Mouse (Mus musculus): Measurements from ENCODE around the gene Acap1.
A peak's percentile ranks its signal among the peaks of the same experiment; 100 is the strongest.
"Not testable (repeated sequence)": the region's sequence is repeated elsewhere in the genome, so short reads cannot be mapped to it uniquely, and the experiment has no call there.

The Acap1 gene

DNA sequence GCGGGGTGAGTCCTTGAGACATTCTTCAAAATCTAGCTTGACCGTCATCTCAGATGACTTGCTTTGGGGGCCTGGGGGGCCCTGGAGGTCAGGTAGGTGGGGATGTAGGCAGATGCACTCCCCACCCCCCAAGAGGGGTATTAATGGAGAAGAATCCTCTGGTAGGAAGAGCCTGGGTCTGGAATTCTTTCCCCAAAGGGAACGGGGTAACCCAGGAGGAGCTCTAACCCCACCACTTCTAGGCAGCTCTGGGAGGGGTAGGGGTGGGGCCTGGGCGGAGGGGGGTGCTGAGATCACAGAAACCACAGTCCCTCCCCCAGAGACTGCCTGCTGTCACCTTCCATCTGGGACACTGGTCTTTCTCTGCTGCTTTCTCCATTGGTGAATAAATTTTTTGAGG lies at the start of gene Acap1:
Gene Acap1, minus strand, starts transcription at position 249 of the 400 bp plus-strand sequence.
- peak; percentile 78 for DNase-seq (ENCODE audit: low read depth)

DNA sequence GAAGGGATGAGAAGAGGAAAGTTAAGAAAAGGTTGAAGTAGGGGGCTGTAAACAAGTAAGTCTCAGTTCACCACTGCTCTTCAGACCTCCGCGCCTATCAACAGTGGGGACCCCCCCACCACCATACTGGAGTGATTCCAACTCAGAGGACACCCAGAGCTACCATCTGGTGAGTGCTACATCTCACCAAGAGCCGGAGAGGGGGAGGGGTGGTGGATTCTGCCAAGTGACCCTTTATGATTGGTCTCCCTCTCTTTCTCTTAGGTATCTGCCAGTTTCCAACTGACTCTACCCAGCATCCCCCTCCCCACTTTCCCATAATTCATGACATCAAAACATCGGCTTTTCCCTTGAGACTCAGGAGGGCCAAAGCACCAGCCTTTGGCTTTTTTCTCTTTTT lies 45.6 kb upstream of the Acap1 start:
- DNase-seq (ENCODE audit: low read depth) = no peak

DNA sequence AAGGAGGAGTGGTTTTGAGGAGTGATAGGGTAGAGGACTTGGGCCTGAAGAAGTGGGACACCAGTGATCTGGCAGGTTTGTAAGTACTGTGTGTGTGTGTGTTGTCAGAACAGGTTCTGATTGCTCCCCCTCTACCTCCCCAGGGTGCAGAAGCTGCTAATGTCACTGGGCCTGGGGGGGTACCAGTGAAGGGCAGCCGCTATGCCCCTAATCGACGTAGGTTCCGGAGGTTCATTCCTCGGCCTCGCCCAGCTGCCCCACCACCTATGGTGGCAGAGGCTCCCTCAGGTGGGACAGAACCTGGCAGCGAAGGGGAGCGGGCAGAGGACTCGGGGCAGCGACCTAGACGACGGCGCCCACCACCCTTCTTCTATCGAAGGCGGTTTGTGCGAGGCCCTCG lies 44.4 kb upstream of the Acap1 start:
- no peak for DNase-seq (ENCODE audit: low read depth)

DNA sequence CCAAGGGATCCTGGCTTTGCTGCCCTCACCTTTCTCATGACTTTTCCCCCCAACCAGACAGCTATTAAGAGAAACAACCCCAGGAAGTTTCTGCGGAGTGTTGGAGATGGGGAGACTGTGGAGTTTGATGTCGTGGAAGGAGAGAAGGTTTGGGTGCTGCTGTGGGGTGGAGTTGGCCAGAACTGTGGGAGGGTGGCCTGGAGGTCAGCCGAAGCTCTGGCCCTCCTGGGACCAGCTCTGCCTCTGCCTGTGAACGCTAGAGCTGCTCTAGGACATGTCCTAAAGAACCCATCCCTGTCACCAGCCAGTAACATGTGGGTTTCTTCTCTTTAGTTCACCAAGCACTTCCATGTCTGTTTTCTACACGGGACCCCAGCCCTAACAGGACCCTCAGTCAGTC lies 43.8 kb upstream of the Acap1 start:
- no peak for DNase-seq (ENCODE audit: low read depth)

DNA sequence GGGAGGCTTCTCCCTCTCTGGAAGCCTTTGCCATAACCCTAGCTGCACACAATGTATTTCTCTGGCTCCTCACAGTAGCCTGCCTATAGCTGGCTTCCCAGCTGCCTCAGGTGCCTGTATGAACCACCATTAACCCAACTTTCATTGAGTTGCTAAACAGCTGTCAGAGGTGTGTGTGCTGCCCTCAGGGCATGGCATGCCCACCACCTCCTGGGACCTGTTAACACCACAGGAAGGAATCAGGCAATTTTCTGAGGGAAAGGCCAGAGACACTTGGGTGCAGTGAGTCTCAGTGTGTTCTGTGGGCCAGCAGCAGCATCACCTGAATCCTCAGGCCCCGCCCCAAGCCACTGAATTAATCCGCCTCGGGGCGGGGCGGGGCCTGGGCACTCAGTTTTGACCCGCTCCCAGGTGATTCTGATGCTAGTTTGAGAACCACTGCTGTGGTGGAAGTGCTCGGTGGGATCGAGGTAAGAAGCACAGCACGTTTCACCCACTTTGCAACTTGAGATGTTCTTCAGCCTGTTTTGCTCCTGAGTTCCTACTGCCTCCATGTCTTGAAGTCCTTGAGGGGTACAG lies 43.2 kb upstream of the Acap1 start:
- no peak for DNase-seq (ENCODE audit: low read depth)

DNA sequence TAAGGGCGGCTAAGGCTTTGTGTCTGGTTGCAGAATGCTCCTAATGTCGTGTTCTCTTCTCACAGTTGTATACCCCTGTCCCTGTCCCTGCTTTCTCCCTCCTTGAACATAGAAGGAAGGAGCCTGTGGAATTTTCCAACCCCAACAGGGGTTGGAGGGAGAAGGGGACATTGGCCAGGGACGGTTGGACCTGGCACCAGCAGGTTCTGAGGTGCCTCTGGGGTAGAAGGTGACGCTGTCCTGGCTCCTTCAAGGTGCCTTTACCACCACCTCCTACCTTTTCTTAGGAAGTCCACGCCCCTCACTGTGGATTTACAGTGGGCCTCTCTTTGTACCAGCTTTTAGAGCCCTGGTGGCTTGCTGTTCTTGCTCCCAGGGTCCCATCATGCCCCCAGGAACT lies 42.5 kb upstream of the Acap1 start:
- DNase-seq (ENCODE audit: low read depth) = no peak

DNA sequence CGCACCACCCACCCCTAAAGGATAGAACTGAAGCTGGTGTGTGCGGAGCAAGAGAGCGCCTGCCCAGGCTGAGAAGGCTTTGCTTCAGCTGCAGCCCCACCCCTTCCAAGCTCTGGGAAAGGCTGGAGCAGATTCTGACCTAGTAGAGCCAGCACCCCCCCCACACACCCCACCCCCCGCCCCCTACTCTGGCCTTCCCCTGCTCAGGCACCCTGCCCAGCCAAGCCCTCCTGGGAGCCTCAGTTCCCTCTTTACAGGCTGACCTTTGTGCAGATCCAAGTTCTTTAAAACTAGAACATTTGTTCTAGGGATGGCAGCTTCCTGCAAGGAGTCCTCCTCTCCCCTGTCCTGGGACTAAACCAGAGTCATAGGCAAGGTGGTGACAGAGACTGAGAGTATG lies 42.0 kb upstream of the Acap1 start:
- no peak for DNase-seq (ENCODE audit: low read depth)

DNA sequence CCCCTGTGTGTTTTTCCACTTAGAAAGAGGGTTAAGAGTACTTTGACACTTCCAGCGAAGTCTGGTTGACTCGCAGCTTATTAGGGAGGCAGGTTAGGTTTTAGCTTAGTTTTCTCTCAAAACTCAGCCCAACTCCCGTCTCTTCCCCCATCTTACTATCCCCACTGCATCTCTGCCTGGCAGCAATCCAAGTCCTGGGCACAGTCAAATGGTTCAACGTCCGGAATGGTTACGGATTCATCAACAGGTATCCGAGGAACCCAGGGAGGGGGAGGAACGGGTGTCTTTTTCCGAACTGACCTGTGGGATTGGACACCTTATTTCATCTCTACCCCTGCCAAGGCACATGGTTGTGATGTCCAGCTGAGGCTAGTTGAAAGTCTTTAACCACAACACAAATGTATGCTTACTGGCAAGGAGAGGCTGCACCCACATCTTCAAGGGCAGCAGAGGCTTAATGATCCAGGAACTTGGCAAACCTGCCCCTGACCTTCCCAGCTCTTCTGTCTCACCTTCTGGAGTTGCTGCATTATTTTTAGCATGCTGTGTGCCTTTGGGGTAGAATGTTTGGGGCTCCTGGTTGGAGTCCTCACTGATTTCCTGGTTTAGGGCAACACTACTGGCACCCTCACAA lies 41.5 kb upstream of the Acap1 start:
- DNase-seq (ENCODE audit: low read depth) = no peak

DNA sequence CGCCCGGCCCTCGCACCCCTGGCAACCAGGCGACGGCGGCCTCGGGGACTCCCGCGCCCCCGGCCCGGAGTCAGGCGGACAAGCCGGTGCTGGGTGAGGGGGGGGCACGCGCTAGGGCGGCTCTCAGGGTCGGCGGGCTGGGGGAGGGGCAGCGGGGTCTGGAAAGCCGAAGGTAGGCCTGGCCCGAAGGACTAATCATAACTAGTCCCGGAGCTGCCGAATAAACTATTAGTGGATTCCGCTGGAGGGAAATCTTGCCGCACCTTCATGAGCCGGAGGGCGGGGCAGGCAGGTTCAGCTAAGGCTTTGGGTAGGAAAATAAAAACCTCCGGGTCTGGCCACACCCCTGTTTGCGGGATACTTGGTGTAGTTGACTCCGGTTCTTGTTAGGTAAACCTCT lies 40.8 kb upstream of the Acap1 start:
- DNase-seq (ENCODE audit: low read depth) = peak; percentile 60

DNA sequence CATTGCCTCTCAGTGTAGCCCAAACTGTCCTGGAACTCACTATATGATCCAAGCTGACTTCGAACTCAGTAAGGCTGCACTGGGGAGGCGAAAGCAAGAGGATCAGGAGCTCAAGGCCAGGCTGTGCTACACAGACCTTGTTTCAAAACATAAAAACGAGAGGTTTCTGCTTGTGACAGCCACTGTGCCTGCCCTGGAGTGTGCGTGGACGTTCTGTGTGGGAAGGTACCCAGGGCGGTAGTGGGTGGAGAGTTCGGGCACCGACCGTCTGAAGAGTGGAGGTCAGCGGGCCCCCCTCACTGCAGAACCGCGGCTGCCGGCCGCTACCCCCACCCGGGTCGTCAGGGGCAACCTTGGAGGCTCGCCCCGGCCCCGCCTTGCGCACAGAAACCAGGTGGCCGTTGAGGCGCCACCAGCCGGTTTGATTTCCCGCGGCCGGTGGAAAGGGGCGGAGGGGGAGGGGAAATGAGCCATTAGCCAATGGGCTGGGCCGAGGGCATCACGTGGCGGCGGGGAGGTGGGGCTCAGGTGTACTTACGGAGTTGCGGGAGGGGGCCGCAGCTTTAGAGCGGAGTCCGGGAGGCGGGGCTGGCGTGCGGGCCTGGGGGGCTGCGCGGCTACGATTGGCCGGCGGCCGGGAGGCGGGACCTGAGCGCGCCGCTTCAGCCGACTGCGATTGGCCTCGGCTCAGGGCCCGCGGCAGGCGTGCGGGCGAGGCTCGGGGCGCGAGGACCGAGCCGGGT lies 40.0 kb upstream of the Acap1 start, which contains the start of gene Ybx2:
Gene Ybx2, plus strand, starts transcription at position 660 of the 743 bp plus-strand sequence.
- DNase-seq (ENCODE audit: low read depth) = peak; percentile 84

DNA sequence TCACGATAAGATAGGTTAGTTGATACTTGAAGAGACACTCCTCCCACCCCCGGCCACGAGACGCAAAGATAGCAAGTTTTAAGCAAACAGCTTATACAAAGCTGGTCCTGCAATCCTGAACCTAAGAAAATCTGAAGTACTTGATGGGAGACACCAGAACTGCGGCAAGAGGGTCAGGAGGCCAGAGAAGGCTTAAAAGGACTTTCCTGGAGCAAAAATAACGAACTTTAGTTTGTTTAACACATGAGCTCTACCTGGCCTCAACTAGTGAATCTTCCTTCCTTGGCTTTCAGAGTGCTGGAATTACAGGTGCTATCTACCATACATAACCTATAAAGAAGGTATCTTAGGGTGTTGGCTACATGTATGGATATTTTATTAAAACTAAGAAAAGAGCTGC lies 39.3 kb upstream of the Acap1 start:
- DNase-seq (ENCODE audit: low read depth) = no peak

DNA sequence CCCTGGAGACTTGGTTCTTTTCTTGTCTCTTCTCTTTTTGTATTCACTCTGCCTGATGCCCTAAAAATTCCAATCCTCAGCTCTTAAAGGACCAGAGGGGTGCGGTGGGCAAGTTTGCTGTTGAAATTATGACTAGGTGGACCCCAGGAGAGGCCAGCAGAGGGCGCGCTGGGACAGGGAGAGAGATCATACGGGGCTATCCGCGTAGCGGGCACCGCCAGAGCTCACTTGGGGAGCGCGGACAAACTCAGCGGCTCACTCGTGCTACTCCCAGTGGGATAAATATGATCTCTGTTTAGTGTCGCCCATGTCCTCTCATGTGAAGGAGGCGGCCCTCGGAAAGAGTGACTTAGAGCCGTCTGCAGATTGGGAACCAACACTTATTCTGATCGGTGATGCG lies 38.8 kb upstream of the Acap1 start:
- DNase-seq (ENCODE audit: low read depth) = peak; percentile 93

DNA sequence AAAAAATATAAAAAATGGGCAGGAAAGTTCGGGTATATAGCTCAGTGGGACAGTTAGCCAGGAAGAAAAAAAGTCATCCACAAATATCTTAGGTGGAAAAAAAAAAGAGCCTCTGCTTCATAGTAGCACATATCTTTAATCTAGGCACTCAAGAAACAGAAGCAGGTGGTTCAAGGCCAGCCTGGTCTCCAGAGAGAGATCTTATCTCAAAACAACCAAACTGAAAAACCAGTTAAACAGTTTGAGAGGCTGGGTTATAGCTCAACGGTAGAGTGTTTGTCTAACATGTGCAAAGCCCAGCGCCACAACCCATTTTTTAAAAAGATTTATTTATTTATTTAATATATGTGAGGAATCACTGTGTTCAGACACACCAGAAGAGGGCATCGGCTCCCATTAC lies 37.7 kb upstream of the Acap1 start:
- DNase-seq (ENCODE audit: low read depth) = no peak

DNA sequence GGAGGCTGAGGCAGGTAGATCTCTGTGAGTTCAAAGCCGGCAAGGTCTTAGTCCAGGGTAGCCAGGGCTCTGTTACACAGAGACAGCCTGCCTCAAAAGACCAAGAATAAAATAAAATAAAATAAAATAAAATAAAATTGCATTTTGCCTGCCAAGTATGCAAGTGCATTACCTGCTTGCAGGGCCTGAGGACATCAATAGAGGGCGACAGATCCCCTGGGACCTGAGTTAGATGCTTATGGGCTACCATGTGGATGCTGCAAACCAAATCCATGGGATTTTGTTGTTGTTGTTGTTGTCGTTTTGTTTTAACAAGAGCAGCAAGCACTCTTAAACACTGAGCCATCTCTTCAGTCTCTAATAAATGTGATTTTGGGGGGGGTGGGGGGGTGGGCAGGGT lies 36.9 kb upstream of the Acap1 start:
- no peak for DNase-seq (ENCODE audit: low read depth)

DNA sequence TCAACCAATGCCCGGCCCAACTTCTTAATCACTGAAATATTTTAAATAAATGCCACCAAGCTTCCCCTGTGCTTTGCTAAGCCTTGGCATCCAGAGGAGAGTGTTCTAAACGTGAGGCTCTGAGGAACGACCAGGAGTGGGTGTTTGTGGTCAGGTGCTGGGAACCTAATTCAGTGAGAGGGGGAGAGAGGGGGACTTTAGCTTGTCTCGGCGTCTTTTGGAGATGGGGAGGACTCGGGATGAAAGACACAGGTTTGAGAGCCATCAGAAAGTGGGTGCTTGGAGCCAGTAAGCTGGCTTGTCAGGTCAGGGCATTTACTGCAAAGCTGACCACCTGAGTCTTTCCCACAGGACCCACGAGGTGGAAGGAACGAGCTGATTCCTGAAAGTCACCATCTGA lies 36.4 kb upstream of the Acap1 start:
- DNase-seq (ENCODE audit: low read depth) = no peak

DNA sequence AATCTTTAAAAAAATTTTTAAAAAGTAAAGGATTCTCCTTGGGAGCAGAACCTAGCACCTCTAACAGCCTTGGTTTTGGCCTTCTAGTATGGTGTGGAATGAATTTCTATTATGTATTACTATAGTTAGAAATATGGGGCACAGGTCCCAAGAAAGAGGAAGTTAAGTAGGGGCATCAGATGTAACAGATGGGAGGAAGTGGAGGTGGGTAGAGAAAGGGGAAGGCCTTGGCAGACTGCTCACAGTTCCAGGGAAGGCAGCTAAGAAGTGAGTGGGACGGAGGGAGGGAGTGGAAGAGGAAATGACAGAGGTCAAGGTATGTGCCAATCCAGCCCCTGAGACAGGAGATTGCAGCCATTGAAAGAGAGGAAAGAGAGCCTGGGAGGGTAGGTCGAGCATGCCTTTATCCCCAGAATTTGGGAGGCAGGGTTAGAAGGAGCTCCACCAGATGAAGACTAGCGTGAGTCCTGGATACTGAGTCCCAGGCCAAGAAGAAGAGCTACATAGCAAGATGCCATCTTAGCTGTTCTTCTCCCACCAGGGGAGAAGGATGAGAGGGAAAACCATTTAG lies 35.7 kb upstream of the Acap1 start:
- no peak for DNase-seq (ENCODE audit: low read depth)

DNA sequence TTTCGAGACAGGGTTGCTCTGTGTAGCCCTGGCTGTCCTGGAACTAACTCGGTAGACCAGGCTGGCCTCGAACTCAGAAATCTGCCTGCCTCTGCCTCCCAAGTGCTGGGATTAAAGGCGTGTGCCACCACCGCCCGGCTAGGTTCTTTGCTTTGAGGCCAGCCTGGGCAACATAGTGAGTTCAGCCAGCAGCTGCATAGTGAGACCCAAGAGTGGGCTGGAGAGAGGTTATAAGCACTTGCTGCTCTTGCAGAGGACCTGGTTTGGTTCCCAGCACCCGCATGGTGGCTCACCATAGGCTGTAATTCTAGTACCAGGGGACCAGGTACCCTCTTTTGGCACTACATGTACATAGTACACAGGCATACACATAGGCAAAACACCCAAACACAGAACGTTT lies 34.8 kb upstream of the Acap1 start:
- not testable (repeated sequence) for DNase-seq (ENCODE audit: low read depth)

DNA sequence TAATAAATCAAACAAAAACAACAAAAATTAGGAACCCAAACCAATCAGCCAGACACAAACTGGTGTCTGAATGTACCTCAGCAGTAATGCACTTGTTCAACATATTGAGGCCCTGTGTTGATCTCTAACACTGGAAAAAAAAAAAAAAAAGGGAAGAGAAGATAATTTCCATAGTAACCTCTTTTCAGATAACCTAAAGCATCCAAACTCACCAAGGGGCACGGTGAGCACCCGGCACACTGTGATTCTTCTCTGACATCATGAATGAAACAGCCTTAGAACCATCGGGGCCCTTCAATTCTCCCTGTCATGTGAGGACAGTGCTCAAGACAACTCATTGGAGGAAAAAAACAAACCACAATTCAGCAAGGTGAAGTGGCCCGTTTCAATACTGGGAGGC lies 34.4 kb upstream of the Acap1 start:
- DNase-seq (ENCODE audit: low read depth) = no peak

DNA sequence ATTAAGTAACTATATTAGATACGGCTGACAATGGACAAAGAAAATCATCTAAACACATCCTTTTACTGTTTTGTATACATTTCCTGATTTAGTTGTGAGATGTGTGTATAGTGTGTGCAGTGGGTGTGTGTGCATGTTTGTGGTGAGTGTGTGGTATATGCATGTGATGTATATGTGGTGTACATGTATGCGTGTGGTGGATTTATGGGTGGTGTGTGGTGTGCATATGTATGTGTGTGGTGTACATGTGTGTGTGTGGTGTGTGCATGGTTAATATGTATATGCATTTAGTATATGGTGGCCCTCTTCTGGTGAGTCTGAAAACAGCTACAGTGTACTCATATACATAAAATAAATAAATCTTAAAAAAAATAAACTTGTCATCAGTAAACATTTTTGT lies 32.2 kb upstream of the Acap1 start:
- DNase-seq (ENCODE audit: low read depth) = no peak

DNA sequence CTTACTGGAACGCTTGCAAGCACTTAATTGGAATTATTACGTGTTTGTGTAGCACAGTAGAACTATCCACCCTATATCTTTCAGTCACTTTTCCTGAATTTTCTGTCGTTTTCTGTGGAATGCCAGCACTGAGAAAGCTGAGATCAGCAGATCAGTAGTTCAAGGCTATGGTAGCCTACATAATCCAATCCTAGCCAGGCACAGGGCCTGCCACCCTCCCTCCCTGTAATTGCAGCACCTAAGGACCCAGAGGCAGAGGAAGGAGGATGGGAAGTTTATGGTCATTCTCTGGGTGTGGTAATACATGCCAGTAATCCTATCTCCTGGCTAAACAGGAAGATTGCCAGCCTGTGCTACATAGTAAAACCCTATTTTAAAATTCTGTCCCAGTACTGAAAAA lies 27.5 kb upstream of the Acap1 start:
- no peak for DNase-seq (ENCODE audit: low read depth)

DNA sequence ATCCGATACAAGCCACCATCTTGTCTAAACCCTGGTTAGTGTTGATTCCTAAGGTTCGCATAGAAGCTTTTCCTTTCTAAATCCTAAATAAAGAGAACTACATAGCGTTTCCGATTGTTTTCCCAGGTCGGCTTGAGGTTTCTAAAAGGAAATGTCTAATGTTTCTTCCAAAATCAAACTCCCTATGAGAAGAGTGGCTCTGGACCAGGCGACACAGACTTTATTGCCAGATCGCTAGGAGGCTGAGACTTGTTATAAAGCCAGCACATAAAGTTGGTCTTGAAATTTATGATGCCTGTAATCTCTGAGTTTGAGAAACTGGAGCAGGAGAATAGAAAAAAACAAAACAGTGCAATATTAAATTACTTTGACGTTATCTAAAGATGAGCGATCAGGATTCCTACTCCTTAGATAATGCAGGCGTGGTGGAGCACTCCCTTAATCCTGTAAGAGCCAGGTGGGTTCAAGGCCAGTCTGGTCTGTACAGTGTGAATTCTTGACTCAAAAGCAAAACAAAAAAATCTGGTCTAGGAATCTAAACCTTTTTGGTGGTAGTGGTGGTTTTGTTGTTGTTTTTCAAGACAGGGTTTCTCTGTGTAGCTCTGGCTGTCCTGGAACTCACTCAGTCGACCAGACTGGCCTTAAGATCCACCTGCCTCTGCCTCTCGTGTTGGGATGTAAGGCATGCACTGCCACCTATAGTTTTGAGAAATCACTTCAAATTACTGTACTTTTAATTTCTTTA lies 26.8 kb upstream of the Acap1 start:
- DNase-seq (ENCODE audit: low read depth) = no peak

Measured in naive thymus-derived CD4-positive, alpha-beta T cell, adult 2 months (primary cell).